Mouse (Mus musculus): Measurements from ENCODE around the gene Gtf2i. TPM values are rescaled to one million over a fixed set of nuclear protein-coding genes. Genes with fewer than 3 reads are reported as not detected.

Gtf2i gene
- polyA plus RNA-seq, 1 experiment from 2014 or later, result 232 TPM

DNA sequence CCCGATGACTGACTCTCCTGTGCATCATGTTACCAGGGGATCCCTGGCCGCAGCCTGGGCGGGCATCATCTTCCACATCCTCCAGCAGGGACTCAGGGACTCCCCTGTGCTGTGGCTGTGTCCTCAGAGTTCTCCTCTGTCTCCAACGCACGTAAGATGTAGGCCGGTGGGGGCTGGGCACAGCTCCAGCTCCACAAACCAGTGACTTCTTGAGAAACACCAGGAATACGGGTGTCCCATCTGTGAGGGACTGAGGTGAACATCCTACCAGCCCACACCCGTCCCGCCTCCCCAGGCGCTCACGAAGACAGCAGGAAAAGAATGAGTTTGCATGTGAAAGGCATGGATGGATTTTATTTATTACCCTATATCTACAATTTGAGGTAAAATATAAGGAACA is 77.1 kb downstream of the Gtf2i start:
- Histone ChIP-seq H3K4me2 (replicated peaks) (no peak overlapping the region), H3K4me1 (peaks cover 27% of the 10 kb centered on the region), H3K27ac (no peak overlapping the region), H3K4me3 (no peak overlapping the region), H3K36me3 (peaks cover 67% of the 10 kb centered on the region), H3K9me3 (no peaks in the 10 kb centered on the region), H3K9ac (no peak overlapping the region), H3K27me3 (no peaks in the 10 kb centered on the region)
- no peak for ATAC-seq (ENCODE audit: insufficient number of reproducible peaks, insufficient read depth, low FRiP score, low TSS enrichment)
- 95% methylated on average over 11 of the region's 11 CpGs for WGBS

DNA sequence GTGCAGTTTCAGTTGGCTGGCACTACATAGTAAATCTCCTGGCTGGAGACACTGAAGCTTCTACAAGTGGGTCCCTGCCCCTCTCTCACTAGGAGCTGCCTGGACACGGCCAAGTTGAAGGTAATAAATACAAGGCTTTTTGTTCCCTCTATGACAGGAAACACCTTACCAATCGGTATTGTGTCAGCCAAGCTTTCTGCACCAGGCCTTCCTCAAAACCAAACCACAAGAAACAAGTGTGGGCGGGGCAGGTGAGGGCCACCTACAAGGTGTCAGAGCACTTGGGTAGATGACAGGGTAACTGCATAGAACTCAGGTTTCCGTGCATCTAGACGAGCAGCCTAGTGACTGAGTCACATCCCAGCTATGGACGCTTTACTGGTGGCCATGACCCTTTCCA is 77.8 kb downstream of the Gtf2i start:
- 89% methylated on average over 6 of the region's 6 CpGs for WGBS
- Histone ChIP-seq H3K4me1 (peaks cover 31% of the 10 kb centered on the region), H3K36me3 (peaks cover 60% of the 10 kb centered on the region), H3K9ac (no peak overlapping the region), H3K27me3 (no peaks in the 10 kb centered on the region), H3K9me3 (no peaks in the 10 kb centered on the region), H3K4me2 (replicated peaks) (no peak overlapping the region), H3K4me3 (no peak overlapping the region), H3K27ac (no peak overlapping the region)
- ATAC-seq (ENCODE audit: insufficient number of reproducible peaks, insufficient read depth, low FRiP score, low TSS enrichment), result no peak

DNA sequence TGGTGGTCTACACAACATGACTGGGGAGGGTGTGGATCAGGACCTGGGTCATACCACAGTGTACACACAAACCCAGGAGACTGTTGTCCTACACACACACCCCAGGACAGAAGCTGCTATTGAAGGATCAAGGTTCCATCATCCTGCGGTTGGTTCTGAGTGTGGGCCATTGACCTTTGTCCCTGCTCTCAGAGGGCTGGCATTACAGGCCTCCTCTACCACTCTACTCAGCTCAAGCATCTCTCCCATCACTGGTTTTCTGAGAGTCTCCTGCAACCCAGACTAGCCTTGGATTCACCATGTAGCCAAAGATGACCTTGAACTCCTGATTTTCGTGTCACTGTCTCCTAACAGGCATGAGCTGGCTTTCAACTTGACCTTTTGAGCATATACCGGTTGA is 78.3 kb downstream of the Gtf2i start:
- Histone ChIP-seq H3K27me3 (no peaks in the 10 kb centered on the region), H3K9ac (no peak overlapping the region), H3K36me3 (peaks cover 54% of the 10 kb centered on the region), H3K4me3 (no peak overlapping the region), H3K4me1 (peaks cover 31% of the 10 kb centered on the region), H3K4me2 (replicated peaks) (no peak overlapping the region), H3K27ac (peak overlapping the region; percentile 88), H3K9me3 (no peaks in the 10 kb centered on the region)
- 89% methylated on average over 3 of the region's 3 CpGs for WGBS
- ATAC-seq (ENCODE audit: insufficient number of reproducible peaks, insufficient read depth, low FRiP score, low TSS enrichment), result no peak

DNA sequence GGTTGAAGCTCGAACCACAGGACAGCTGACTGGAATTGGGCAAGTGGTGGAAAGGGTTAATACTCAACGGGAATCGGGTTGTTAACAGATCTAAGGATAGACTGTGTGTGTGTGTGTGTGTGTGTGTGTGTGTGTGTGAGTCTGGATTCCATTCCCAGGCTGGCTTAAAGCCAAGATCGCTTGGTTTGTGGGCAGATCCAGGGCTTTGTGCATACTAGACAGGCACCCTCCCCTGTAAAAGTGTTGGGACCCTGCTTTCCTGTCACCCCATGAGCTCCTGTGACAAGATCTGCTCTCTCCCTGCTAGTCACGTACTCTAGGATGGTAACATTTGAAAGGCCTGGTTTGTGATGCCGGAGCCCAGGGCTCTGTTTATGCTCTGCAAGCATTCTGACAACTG is 79.4 kb downstream of the Gtf2i start:
- WGBS, result 30% methylated on average over 6 of the region's 6 CpGs
- Histone ChIP-seq H3K27ac (peak overlapping the region; percentile 88), H3K4me2 (replicated peaks) (no peak overlapping the region), H3K9ac (no peak overlapping the region), H3K9me3 (no peaks in the 10 kb centered on the region), H3K36me3 (peaks cover 43% of the 10 kb centered on the region), H3K4me3 (no peak overlapping the region), H3K27me3 (no peaks in the 10 kb centered on the region), H3K4me1 (peaks cover 31% of the 10 kb centered on the region)
- ATAC-seq (ENCODE audit: insufficient number of reproducible peaks, insufficient read depth, low FRiP score, low TSS enrichment), result 0 out of 2 replicates have a peak, but pooled peaks have one; percentile 19

DNA sequence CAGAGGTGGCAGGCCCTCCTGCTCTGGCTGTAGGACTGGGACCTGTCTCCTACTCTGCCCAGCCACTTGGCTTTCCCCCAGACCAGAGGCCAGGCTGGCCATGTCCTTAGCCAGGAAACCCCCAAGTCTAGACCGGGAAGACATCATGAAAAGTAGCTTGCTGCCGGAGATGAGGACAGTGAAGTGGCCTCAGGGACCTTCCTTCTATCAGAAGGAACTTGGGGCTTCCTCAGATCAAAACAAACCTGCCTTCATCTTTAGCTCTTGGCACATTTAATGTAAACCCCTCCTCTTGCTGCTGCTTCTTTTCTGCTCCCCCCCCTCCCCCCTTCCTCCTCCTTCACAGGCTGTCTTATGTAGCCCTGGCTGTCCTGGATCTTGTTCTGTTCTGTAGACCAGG is 80.4 kb downstream of the Gtf2i start:
- Histone ChIP-seq H3K36me3 (peaks cover 34% of the 10 kb centered on the region), H3K4me1 (peaks cover 31% of the 10 kb centered on the region), H3K4me2 (replicated peaks) (no peak overlapping the region), H3K9ac (no peak overlapping the region), H3K27me3 (no peaks in the 10 kb centered on the region), H3K27ac (peak overlapping the region; percentile 88; the same call in 1 of the 2 replicates), H3K9me3 (no peaks in the 10 kb centered on the region), H3K4me3 (no peak overlapping the region)
- WGBS, result 61% methylated on average over 2 of the region's 2 CpGs
- no peak for ATAC-seq (ENCODE audit: insufficient number of reproducible peaks, insufficient read depth, low FRiP score, low TSS enrichment)

DNA sequence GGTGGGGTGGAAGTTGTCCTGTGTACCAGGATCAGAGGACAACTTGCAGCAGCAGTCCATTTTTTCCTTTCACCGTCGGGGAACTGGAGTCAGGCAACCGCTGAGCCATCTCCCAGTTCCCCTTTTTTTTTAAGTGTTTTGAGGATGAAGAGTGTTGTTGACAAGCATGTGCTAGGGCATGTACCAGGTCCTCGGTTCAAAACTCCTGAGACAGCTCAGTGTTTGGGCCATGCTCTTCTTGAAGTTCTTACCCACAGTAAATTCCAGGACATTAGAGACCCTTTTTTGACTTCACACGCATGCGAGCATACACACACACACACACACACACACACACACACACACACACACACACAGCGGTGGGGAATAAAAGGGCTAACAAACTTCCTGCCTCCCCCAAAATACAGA is 81.3 kb downstream of the Gtf2i start:
- Histone ChIP-seq H3K4me1 (peaks cover 31% of the 10 kb centered on the region), H3K4me3 (no peak overlapping the region), H3K9ac (no peak overlapping the region), H3K27ac (no peak overlapping the region), H3K36me3 (peaks cover 24% of the 10 kb centered on the region), H3K9me3 (no peaks in the 10 kb centered on the region), H3K27me3 (no peaks in the 10 kb centered on the region), H3K4me2 (replicated peaks) (no peak overlapping the region)
- no peak for ATAC-seq (ENCODE audit: insufficient number of reproducible peaks, insufficient read depth, low FRiP score, low TSS enrichment)
- WGBS, result 59% methylated on average over 7 of the region's 7 CpGs

DNA sequence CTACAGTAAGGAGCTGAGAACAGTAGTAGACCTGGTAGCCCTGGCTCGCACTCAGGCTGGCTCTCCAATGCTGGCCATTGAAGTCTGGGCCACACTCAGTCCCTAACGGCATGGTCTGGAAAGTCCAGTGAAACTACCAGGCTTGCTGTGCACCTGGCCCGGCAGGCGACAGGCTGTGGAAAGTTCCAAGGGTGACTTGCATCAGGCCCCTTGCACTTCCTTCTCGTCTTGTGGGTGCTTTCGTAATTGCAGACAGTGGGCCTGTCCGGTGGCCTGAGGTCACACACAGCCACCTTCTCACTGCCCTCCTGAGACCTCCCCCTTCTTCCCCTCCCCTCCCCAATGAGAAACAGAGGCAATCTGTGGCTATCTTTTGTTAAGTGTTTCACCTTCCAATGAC is 82.0 kb downstream of the Gtf2i start:
- no peak for ATAC-seq (ENCODE audit: insufficient number of reproducible peaks, insufficient read depth, low FRiP score, low TSS enrichment)
- Histone ChIP-seq H3K4me2 (replicated peaks) (no peak overlapping the region), H3K4me1 (peaks cover 35% of the 10 kb centered on the region), H3K4me3 (no peak overlapping the region), H3K9me3 (no peaks in the 10 kb centered on the region), H3K36me3 (peaks cover 17% of the 10 kb centered on the region), H3K27ac (no peak overlapping the region), H3K27me3 (no peaks in the 10 kb centered on the region), H3K9ac (no peak overlapping the region)
- WGBS, result 24% methylated on average over 7 of the region's 7 CpGs

DNA sequence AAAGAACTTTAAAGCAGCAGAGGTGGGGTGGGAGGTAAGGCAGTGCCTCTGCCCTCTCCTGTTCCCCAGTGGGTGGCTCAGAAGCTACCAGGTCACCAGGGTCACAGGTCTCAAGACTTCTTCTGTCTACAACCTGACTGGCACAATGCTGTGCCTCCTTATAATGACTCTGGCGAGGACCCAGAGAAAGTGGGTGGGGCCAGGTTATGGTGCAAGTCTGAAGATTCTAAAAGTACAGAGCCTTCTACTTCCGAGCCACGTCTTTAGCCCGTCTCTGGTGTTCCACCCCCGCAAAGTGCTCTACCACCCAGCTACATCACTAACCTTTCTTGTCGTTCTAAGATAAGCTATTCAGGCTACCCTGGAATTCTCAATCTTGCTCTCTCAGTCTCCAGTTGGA is 82.4 kb downstream of the Gtf2i start:
- ATAC-seq (ENCODE audit: insufficient number of reproducible peaks, insufficient read depth, low FRiP score, low TSS enrichment), result no peak
- Histone ChIP-seq H3K4me3 (no peak overlapping the region), H3K27ac (no peak overlapping the region), H3K36me3 (peaks cover 13% of the 10 kb centered on the region), H3K4me1 (peaks cover 37% of the 10 kb centered on the region), H3K9me3 (no peaks in the 10 kb centered on the region), H3K27me3 (no peaks in the 10 kb centered on the region), H3K9ac (no peak overlapping the region), H3K4me2 (replicated peaks) (no peak overlapping the region)
- 73% methylated on average over 6 of the region's 6 CpGs for WGBS

DNA sequence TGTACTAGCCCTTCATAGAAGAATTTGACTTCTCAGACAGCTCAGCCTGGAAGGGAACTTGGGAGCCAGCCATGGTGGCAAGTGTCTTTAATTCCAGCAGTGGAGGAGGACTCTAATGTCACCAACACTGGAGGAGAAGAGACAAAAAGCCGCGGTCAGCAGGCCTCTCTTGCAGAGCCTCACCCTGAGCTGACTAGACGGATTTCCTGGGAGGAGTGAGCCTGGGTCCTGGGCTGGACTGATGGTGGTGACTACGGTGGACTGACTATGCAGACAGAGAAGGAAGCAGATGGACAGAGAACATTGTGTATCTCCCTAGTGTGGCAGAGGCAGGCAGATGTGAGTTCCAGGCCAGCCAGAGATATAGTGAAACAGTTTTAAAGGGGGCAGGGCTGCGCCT is 83.2 kb downstream of the Gtf2i start:
- H3K4me1 ChIP-seq, result peaks cover 44% of the 10 kb centered on the region

DNA sequence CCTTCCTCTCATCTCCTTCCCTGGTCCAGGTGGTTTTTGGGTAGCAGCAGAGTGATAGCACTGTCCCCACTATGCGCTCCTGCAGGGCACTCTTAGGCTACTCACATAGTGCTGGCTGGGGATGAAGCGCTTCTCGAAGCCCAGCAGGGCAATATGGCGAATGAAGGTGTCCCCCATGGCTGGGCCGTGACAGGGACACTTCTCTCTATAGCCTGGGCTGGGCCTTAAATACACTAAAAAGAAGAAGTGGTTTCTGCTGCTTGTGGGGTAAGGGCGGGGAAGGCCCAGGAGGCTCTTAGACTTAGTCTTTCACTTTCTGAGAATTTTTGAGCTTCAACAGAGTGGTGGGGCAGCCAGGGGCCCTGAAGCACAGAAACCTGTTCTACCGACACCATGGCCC is 85.2 kb downstream of the Gtf2i start, which contains the start of gene Ncf1:
Ncf1 (minus strand) TSS at position 235 of the 400 bp plus-strand sequence.
- no peak within 1 kb of the TSS for H3K9ac ChIP-seq
- no peak within 1 kb of the TSS for H3K4me3 ChIP-seq
- 0 out of 2 replicates have a peak within 1 kb of the TSS, but pooled peaks have one; percentile 17 for H3K27ac ChIP-seq
- no peak within 1 kb of the TSS for H3K4me2 ChIP-seq (replicated peaks)
- H3K36me3 ChIP-seq, result no peaks in the 10 kb centered on the region
- 87% methylated on average over 7 of the region's 7 CpGs for WGBS
- peaks cover 32% of the 10 kb centered on the region for H3K4me1 ChIP-seq
- no peaks in the 10 kb centered on the region for H3K27me3 ChIP-seq
- no peaks in the 10 kb centered on the region for H3K9me3 ChIP-seq
- no peak for ATAC-seq (ENCODE audit: insufficient number of reproducible peaks, insufficient read depth, low FRiP score, low TSS enrichment)

More for the DNA sequence above, 83.2 kb downstream of the Gtf2i start:
- Histone ChIP-seq H3K9me3 (no peaks in the 10 kb centered on the region), H3K27me3 (no peaks in the 10 kb centered on the region), H3K27ac (no peak overlapping the region), H3K36me3 (peaks cover 6% of the 10 kb centered on the region), H3K4me2 (replicated peaks) (no peak overlapping the region), H3K4me3 (no peak overlapping the region), H3K9ac (no peak overlapping the region)
- 85% methylated on average over 5 of the region's 5 CpGs for WGBS
- no peak for ATAC-seq (ENCODE audit: insufficient number of reproducible peaks, insufficient read depth, low FRiP score, low TSS enrichment)

DNA sequence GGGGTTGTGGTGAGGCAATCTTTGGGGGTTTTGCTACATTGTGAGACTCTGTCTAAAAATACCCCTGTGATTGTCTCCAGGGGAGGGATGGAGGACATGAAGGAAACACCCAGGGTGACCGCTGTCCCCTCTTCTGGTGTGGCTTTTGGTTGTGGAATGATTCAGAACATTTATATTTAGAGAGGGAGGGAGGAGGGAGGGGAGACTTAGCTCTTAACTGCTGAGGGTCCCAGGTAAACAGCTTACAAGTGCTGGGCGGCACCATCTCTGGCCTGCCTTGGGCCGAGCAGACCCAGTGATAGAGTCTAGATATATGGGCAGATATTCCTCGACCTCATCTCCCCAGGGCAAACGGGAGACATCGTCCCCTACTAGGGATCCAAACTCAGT is 86.3 kb downstream of the Gtf2i start:
- Histone ChIP-seq H3K27ac (no peak overlapping the region), H3K36me3 (no peaks in the 10 kb centered on the region), H3K9ac (no peak overlapping the region), H3K9me3 (no peaks in the 10 kb centered on the region), H3K4me1 (peaks cover 24% of the 10 kb centered on the region), H3K4me2 (replicated peaks) (no peak overlapping the region), H3K4me3 (no peak overlapping the region), H3K27me3 (no peaks in the 10 kb centered on the region)
- ATAC-seq (ENCODE audit: insufficient number of reproducible peaks, insufficient read depth, low FRiP score, low TSS enrichment), result no peak
- 79% methylated on average over 6 of the region's 6 CpGs for WGBS

DNA sequence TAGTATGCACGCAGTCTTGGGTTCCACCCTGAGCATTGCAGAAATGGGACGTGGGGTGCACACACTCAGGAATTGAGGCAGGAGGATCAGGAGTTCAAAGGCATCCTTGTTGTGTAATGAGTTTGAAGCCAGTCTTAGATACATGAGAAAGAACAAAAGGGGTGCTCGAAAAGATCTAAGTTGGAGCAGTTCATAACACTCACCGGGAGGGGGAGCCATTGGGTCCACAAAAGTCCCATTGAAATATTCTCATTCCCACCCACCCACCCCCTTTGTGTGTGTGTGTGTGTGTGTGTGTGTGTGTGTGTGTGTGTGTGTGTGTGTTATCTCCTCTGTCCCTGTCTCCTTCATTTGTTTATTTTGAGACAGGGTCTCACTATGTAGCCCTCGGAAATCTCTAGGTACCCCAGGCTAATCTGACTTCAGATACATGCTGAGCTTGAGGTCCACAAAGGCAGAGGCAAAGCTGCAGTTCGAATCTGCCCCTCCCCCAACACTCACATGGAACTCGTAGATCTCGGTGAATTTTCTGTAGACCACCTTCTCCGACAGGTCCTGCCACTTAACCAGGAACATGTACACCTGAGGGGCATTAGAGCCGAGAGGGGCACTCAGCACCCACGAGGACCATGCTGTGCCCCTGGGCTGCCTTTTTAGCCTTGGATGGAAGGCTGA is 86.8 kb downstream of the Gtf2i start:
- H3K4me3 ChIP-seq, result no peak overlapping the region
- H3K9ac ChIP-seq, result no peak overlapping the region
- H3K27ac ChIP-seq, result no peak overlapping the region
- H3K9me3 ChIP-seq, result no peaks in the 10 kb centered on the region
- no peaks in the 10 kb centered on the region for H3K36me3 ChIP-seq
- peaks cover 3% of the 10 kb centered on the region; the same call in 1 of the 2 replicates for H3K27me3 ChIP-seq
- no peak overlapping the region for H3K4me2 ChIP-seq (replicated peaks)
- H3K4me1 ChIP-seq, result peaks cover 24% of the 10 kb centered on the region
- no peak for ATAC-seq (ENCODE audit: insufficient number of reproducible peaks, insufficient read depth, low FRiP score, low TSS enrichment)
- 35% methylated on average over 11 of the region's 11 CpGs for WGBS

All from embryonic facial prominence, embryonic 12.5 days (tissue).